Mouse (Mus musculus) gastrocnemius, postnatal 4 days (tissue): ENCODE measurements at regions not wholly inside any gene's neighbourhood (a gene's known extent, or its start where the extent isn't known, plus 50 kb on each side); places are given as distances from the start of the nearest gene placed in this dataset.
A peak's percentile ranks its signal among the peaks of the same experiment; 100 is the strongest.
"Not testable (repeated sequence)": the region's sequence is repeated elsewhere in the genome, so short reads cannot be mapped to it uniquely, and the experiment has no call there.

Source experiments
- DNase-seq, 2 experiments: peaks; one replicate each; pipeline ENCODE4 v3.0.0; 2021 to 2022; ENCODE audit warnings: low spot score in 2 of 2, mixed read lengths in 2 of 2

GRCm38 (mm10) chr16:93353971-93354370, 249.9 kb downstream of the Setd4 start:
- DNase-seq = no peak

- no peak for DNase-seq
Measured at GRCm38 (mm10) chr16:93344555-93344954, 259.3 kb downstream of the Setd4 start.

- no peak for DNase-seq
Measured at GRCm38 (mm10) chr16:93342701-93343100, 261.2 kb downstream of the Setd4 start.

- no peak for DNase-seq
Measured at GRCm38 (mm10) chr16:93341791-93342190, 262.1 kb downstream of the Setd4 start.

GRCm38 (mm10) chr16:93338806-93339205, 265.1 kb downstream of the Setd4 start:
- no peak for DNase-seq

GRCm38 (mm10) chr16:93335322-93336111, 268.3 kb downstream of the Setd4 start:
- no peak for DNase-seq

GRCm38 (mm10) chr16:93333654-93334053, 270.2 kb downstream of the Setd4 start:
- no peak for DNase-seq

- no peak for DNase-seq
Measured at GRCm38 (mm10) chr16:93328680-93329395, 275.0 kb downstream of the Setd4 start.

GRCm38 (mm10) chr16:93324911-93325310, 279.0 kb downstream of the Setd4 start:
- DNase-seq = no peak

GRCm38 (mm10) chr16:93323172-93323571, 280.7 kb downstream of the Setd4 start:
- no peak for DNase-seq

- no peak for DNase-seq
Measured at GRCm38 (mm10) chr16:93319581-93319980, 284.3 kb downstream of the Setd4 start.

GRCm38 (mm10) chr16:93311644-93312043, 292.2 kb downstream of the Setd4 start:
- no peak for DNase-seq

GRCm38 (mm10) chr16:93308666-93309360, 295.1 kb downstream of the Setd4 start:
- DNase-seq = no peak

GRCm38 (mm10) chr16:93306951-93307350, 296.9 kb downstream of the Setd4 start:
- no peak for DNase-seq

- not testable (repeated sequence) for DNase-seq
Measured at GRCm38 (mm10) chr16:93306140-93306539, 297.7 kb downstream of the Setd4 start.

GRCm38 (mm10) chr16:93294430-93294829, 309.4 kb downstream of the Setd4 start:
- no peak for DNase-seq

GRCm38 (mm10) chr16:93292965-93293653, 310.8 kb downstream of the Setd4 start:
- peak; percentile 49 to 71 for DNase-seq

GRCm38 (mm10) chr16:93292181-93292834, 311.6 kb downstream of the Setd4 start:
- no peak for DNase-seq

- no peak for DNase-seq
Measured at GRCm38 (mm10) chr16:93288036-93288435, 315.8 kb downstream of the Setd4 start.

- no peak for DNase-seq
Measured at GRCm38 (mm10) chr16:93287520-93287919, 316.3 kb downstream of the Setd4 start.

- DNase-seq = no peak
Measured at GRCm38 (mm10) chr16:93286816-93287215, 317.0 kb downstream of the Setd4 start.
